Mouse (Mus musculus) stomach, postnatal 0 days (tissue): Measurements from ENCODE around the gene Otulin. TPM values are rescaled to one million over a fixed set of nuclear protein-coding genes. Genes with fewer than 3 reads are reported as not detected.

ENCODE experiments used
- ATAC-seq: fragments of 200-750 bp; cut with Nextera tagmentation; 2 replicates; pipeline ENCODE4 v1.8.0; 2017; ENCODE audit not compliant: low FRiP score, low TSS enrichment
- DNase-seq: peaks from one replicate; pipeline ENCODE4 v3.0.0-alpha.2; 2016; ENCODE audit warnings: low spot score
- H3K27ac ChIP-seq: fragments of 300-500 bp; sonication (generic); replicated peaks from 2 replicates; pipeline ENCODE4 v1.5.1; 2014; ENCODE audit warnings: mild to moderate bottlenecking, control low read depth
- H3K27me3 ChIP-seq: fragments of 300-500 bp; sonication (generic); 2 replicates; pipeline ENCODE4 v1.6.1; 2014; ENCODE audit warnings: low read length; ENCODE audit not compliant: control insufficient read depth, insufficient read depth
- H3K36me3 ChIP-seq: fragments of 300-500 bp; sonication (generic); 2 replicates; pipeline ENCODE4 v1.6.1; 2014; ENCODE audit warnings: low read length, mixed read lengths; ENCODE audit not compliant: control insufficient read depth, insufficient read depth
- H3K4me1 ChIP-seq: fragments of 300-500 bp; sonication (generic); replicated peaks from 2 replicates; pipeline ENCODE4 v1.6.1; 2014; ENCODE audit warnings: antibody characterized with exemption; ENCODE audit not compliant: control insufficient read depth, insufficient read depth
- H3K4me2 ChIP-seq: fragments of 300-500 bp; sonication (generic); replicated peaks from 2 replicates; pipeline ENCODE4 v1.6.1; 2014; ENCODE audit warnings: low read depth, mild to moderate bottlenecking, control low read depth, moderate library complexity
- H3K4me3 ChIP-seq: fragments of 300-500 bp; sonication (generic); 2 replicates; pipeline ENCODE4 v1.5.1; 2014; ENCODE audit warnings: low read depth, low read length, control low read depth
- H3K9ac ChIP-seq: fragments of 300-500 bp; sonication (generic); 2 replicates; pipeline ENCODE4 v1.6.1; 2014; ENCODE audit warnings: mild to moderate bottlenecking, low read length, control low read depth, mixed read lengths
- H3K9me3 ChIP-seq: fragments of 300-500 bp; sonication (generic); 2 replicates; pipeline ENCODE4 v1.6.1; 2016; ENCODE audit warnings: low read length; ENCODE audit not compliant: control insufficient read depth
- CTCF ChIP-seq: IDR thresholded peaks from 2 replicates; pipeline ENCODE4 v1.5.1; 2016; ENCODE audit warnings: antibody characterized with exemption, low read depth, mild to moderate bottlenecking, moderate library complexity
- EP300 ChIP-seq: optimal IDR thresholded peaks from 2 replicates; pipeline ENCODE3; 2016; ENCODE audit warnings: antibody characterized with exemption
- WGBS: fragments of 180-500 bp; shearing (Covaris S2); extraction: QIAGEN DNeasy Blood & Tissue Kit; methylation state at CpG from one replicate; pipeline ENCODE4 v1.1.7; 2014; 5-methylcytosine and 5-hydroxymethylcytosine counted together
- polyA plus RNA-seq: library from polyadenylated mRNA; unstranded; fragments of >200 nt; fragmentation: Nextera tagmentation; extraction: Ambion mirVana; gene quantifications from 2 replicates; pipeline ENCODE4 v1.2.1, GENCODE M21; 2015

Gene Otulin
- polyA plus RNA-seq, 1 experiment from 2014 or later = 23.7 TPM

- no peak overlapping the region for H3K9ac ChIP-seq
- WGBS = 77% methylated on average over 8 of the region's 8 CpGs
- no peaks in the 10 kb centered on the region for H3K4me1 ChIP-seq
- H3K4me2 ChIP-seq = no peak overlapping the region
- no peaks in the 10 kb centered on the region for H3K36me3 ChIP-seq
- no peaks in the 10 kb centered on the region for H3K9me3 ChIP-seq
- no peaks in the 10 kb centered on the region for H3K27me3 ChIP-seq
- no peak overlapping the region for H3K4me3 ChIP-seq
- TF ChIP-seq CTCF (no peak), EP300 (no peak)
- no peak for DNase-seq
- ATAC-seq = no peak
- H3K27ac ChIP-seq = no peak overlapping the region
Observed at GRCm38 (mm10) chr15:27518026-27518425, 112.5 kb downstream of the Otulin start.

DNA sequence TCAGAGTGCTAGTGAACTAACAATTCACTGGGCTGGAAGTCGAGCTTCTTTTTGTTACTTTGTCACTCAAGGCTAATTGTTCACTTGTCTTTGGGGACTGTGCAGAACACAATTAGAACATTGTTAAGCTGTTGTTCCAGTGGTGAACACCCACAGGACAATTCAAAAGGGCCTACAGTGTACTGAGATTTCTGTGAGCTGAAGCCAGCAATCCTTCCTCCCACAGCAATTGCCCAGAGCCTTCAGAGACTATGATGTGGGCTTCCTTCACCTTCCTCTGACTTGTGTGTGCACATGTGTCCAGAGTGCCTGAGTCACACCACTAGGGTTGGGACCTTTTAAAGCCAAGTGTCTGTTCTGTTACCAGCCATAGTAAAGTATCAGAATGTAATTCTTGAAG lies 113.6 kb downstream of the Otulin start:
- H3K36me3 ChIP-seq = no peaks in the 10 kb centered on the region

GRCm38 (mm10) chr15:27508982-27509381 lies 121.5 kb downstream of the Otulin start:
- TF ChIP-seq CTCF (no peak), EP300 (no peak)
- no peaks in the 10 kb centered on the region for H3K27me3 ChIP-seq
- no peaks in the 10 kb centered on the region for H3K9me3 ChIP-seq
- H3K36me3 ChIP-seq = no peaks in the 10 kb centered on the region
- H3K9ac ChIP-seq = no peak overlapping the region
- no peak overlapping the region for H3K4me3 ChIP-seq
- ATAC-seq = no peak
- no peaks in the 10 kb centered on the region; the same call in 1 of the 2 replicates for H3K4me1 ChIP-seq
- 93% methylated on average over 17 of the region's 17 CpGs for WGBS
- no peak overlapping the region for H3K27ac ChIP-seq
- no peak overlapping the region for H3K4me2 ChIP-seq
- DNase-seq = no peak

More for the DNA sequence above, 113.6 kb downstream of the Otulin start:
- Histone ChIP-seq H3K9me3 (no peaks in the 10 kb centered on the region), H3K27ac (no peak overlapping the region), H3K4me2 (no peak overlapping the region), H3K4me3 (no peak overlapping the region), H3K9ac (no peak overlapping the region), H3K4me1 (no peaks in the 10 kb centered on the region), H3K27me3 (no peaks in the 10 kb centered on the region)
- 56% methylated on average over 1 of the region's 1 CpGs for WGBS
- ATAC-seq (no peak), DNase-seq (no peak)
- TF ChIP-seq EP300 (no peak), CTCF (no peak)

GRCm38 (mm10) chr15:27508169-27508568 lies 122.3 kb downstream of the Otulin start:
- Histone ChIP-seq H3K27me3 (no peaks in the 10 kb centered on the region), H3K4me1 (no peaks in the 10 kb centered on the region; the same call in 1 of the 2 replicates), H3K27ac (no peak overlapping the region), H3K4me3 (no peak overlapping the region), H3K36me3 (no peaks in the 10 kb centered on the region), H3K4me2 (no peak overlapping the region), H3K9me3 (no peaks in the 10 kb centered on the region), H3K9ac (no peak overlapping the region)
- 85% methylated on average over 7 of the region's 7 CpGs for WGBS
- no peak for ATAC-seq
- TF ChIP-seq EP300 (no peak), CTCF (no peak)
- no peak for DNase-seq

DNA sequence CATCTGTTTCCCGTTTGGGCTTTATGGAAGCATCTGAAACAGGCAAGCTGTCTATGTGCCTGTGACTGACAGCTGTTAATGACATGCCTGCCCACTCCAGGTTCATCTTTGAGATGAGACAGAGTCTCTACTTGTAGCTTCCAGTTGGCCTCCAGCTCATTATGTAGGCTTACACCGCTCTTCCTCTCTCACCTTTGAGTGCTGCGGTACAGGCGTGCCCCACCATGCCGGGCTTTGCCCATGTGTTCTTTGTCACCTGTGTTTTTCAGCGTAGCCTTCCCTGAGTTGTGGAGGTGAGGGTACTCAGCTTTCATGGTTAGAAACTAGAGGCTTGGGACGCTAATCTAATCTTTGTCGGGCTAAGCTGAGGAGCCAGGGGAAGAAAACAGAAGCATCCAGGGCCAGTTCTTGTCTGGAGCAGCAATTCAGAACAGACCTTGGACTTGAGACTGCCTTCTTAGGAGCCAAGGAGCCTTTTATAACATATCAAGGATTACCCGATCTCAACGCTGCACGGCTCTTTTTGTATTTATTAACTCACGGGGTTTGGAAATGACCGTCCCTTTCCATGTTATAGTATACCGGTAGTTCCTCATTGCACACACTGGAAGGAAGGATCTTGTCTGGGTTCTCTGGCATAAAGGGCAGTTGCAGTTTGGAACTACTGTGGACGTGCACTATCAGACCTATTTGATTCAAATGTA lies 123.4 kb downstream of the Otulin start:
- H3K9ac ChIP-seq = no peak overlapping the region
- TF ChIP-seq CTCF (no peak), EP300 (no peak)
- no peak overlapping the region for H3K27ac ChIP-seq
- H3K4me1 ChIP-seq = no peaks in the 10 kb centered on the region; the same call in 1 of the 2 replicates
- no peak overlapping the region for H3K4me2 ChIP-seq
- no peaks in the 10 kb centered on the region for H3K36me3 ChIP-seq
- DNase-seq (no peak), ATAC-seq (no peak)
- H3K27me3 ChIP-seq = no peaks in the 10 kb centered on the region
- no peak overlapping the region for H3K4me3 ChIP-seq
- 70% methylated on average over 15 of the region's 15 CpGs for WGBS
- H3K9me3 ChIP-seq = no peaks in the 10 kb centered on the region

DNA sequence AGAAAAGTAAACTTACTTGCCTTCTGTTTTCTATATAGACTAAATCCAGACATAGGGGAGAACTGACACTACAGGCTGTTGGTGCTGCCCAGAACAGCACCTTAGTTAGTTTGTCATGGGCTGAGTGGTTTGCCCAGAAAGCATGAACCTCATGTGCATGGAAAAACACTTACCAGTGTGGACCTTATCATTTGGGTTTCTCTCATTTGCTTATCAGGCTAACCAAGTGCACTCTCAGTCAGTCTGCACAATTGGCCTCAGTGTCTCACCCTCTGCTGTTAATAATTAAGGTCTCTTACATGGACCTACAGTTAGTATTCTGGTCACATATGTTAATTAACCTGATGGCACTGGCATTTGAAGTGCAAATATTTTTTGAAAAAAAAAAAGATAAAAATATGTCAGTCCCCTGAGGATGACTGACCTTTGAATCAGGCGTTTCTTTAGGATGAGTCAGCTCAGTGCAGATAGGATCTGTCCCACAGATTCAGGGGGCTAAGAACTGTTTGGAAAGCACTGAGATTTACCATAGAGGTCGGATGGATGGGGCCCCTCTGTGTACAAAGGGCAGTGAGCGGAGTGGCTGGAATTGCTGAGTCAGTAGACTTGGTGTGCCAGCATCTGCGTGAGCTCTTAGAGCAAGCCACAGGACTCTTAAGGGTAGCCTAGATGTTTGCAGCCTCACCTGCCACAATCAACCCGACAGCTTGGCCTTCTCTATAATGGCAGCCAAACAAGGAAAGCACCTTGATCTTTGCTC lies 124.2 kb downstream of the Otulin start:
- Histone ChIP-seq H3K9me3 (no peaks in the 10 kb centered on the region), H3K27me3 (no peaks in the 10 kb centered on the region), H3K27ac (peak overlapping the region; percentile 53; the same call in 1 of the 2 replicates), H3K4me3 (no peak overlapping the region), H3K36me3 (no peaks in the 10 kb centered on the region), H3K4me1 (no peaks in the 10 kb centered on the region; the same call in 1 of the 2 replicates), H3K9ac (no peak overlapping the region), H3K4me2 (no peak overlapping the region)
- DNase-seq (no peak), ATAC-seq (peak; percentile 43; the same call in 1 of the 2 replicates)
- TF ChIP-seq EP300 (no peak), CTCF (no peak)
- WGBS = 39% methylated on average over 5 of the region's 5 CpGs
